Mouse (Mus musculus) heart, adult 10 weeks (tissue): Measurements from ENCODE around the gene Pabpc5. TPM values are rescaled to one million over a fixed set of nuclear protein-coding genes. Genes with fewer than 3 reads are reported as not detected.

Experiments used
- polyA plus RNA-seq: library from polyadenylated mRNA; stranded (reverse); fragments of 350-450 nt; fragmentation: Illumina TruSeq; extraction: RNeasy Lipid Tissue Mini Kit (QIAGEN cat#74804); gene quantifications from one replicate; pipeline ENCODE4 v1.2.3, GENCODE M21; 2014; ENCODE audit warnings: low read depth, low replicate concordance

Pabpc5 gene
- polyA plus RNA-seq = not detected

GRCm38 (mm10) chrX:119927081-119927571, at the start of gene Pabpc5:
TSS of gene Pabpc5 (plus strand) at chrX:119927196.

